Mouse (Mus musculus): ENCODE measurements around the gene Ano9. TPM values are rescaled to one million over a fixed set of nuclear protein-coding genes. Genes with fewer than 3 reads are reported as not detected.

The Ano9 gene
- polyA plus RNA-seq, 1 experiment from 2014 or later = 16.2 TPM

Other genes starting within 250 kb of the Ano9 start
- gene Psmd13, start 235.8 kb downstream of the Ano9 start, polyA plus RNA-seq (2015; fragmentation: Nextera tagmentation; extraction: Ambion mirVana) = 214 and 219 TPM in 2 replicates
- 25.7 and 28.7 TPM in 2 replicates for gene Sirt3, start 235.5 kb downstream of the Ano9 start, polyA plus RNA-seq (2015; fragmentation: Nextera tagmentation; extraction: Ambion mirVana)
- 0.76 and 2.6 TPM in 2 replicates for gene Cox8b, start 217.4 kb downstream of the Ano9 start, polyA plus RNA-seq (2015; fragmentation: Nextera tagmentation; extraction: Ambion mirVana)
- 9.9 and 13.8 TPM in 2 replicates for gene Nlrp6, start 196.9 kb downstream of the Ano9 start, polyA plus RNA-seq (2015; fragmentation: Nextera tagmentation; extraction: Ambion mirVana)
- gene Pgghg, start 176.4 kb downstream of the Ano9 start, polyA plus RNA-seq (2015; fragmentation: Nextera tagmentation; extraction: Ambion mirVana) = 21.2 and 23.5 TPM in 2 replicates
- 3.2 and 3.6 TPM in 2 replicates for gene Ifitm5, start 167.5 kb downstream of the Ano9 start, polyA plus RNA-seq (2015; fragmentation: Nextera tagmentation; extraction: Ambion mirVana)
- gene Gm45717, start 161.9 kb downstream of the Ano9 start, polyA plus RNA-seq (2015; fragmentation: Nextera tagmentation; extraction: Ambion mirVana) = 0.40 and 0.71 TPM in 2 replicates
- gene Ifitm2, start 161.8 kb downstream of the Ano9 start, polyA plus RNA-seq (2015; fragmentation: Nextera tagmentation; extraction: Ambion mirVana) = 1,181 and 1,379 TPM in 2 replicates
- 179 and 209 TPM in 2 replicates for gene Ifitm1, start 150.6 kb downstream of the Ano9 start, polyA plus RNA-seq (2015; fragmentation: Nextera tagmentation; extraction: Ambion mirVana)
- 368 and 413 TPM in 2 replicates for gene Ifitm3, start 107.0 kb downstream of the Ano9 start, polyA plus RNA-seq (2015; fragmentation: Nextera tagmentation; extraction: Ambion mirVana)
- 7.6 and 8.1 TPM in 2 replicates for gene Ifitm6, start 99.9 kb downstream of the Ano9 start, polyA plus RNA-seq (2015; fragmentation: Nextera tagmentation; extraction: Ambion mirVana)
- not detected in 2 replicates for gene Gm17387, start 88.7 kb downstream of the Ano9 start, polyA plus RNA-seq (2015; fragmentation: Nextera tagmentation; extraction: Ambion mirVana)
- 7.0 and 9.2 TPM in 2 replicates for gene B4galnt4, start 56.7 kb downstream of the Ano9 start, polyA plus RNA-seq (2015; fragmentation: Nextera tagmentation; extraction: Ambion mirVana)
- 38.4 and 47.2 TPM in 2 replicates for gene Pkp3, start 39.6 kb downstream of the Ano9 start, polyA plus RNA-seq (2015; fragmentation: Nextera tagmentation; extraction: Ambion mirVana)
- gene Sigirr, start 17.2 kb downstream of the Ano9 start, polyA plus RNA-seq (2015; fragmentation: Nextera tagmentation; extraction: Ambion mirVana) = 13.1 and 15.1 TPM in 2 replicates
- 58.6 and 60.7 TPM in 2 replicates for gene Ptdss2, start 4.6 kb upstream of the Ano9 start, polyA plus RNA-seq (2015; fragmentation: Nextera tagmentation; extraction: Ambion mirVana)
- gene Rnh1, start 55.1 kb upstream of the Ano9 start, polyA plus RNA-seq (2015; fragmentation: Nextera tagmentation; extraction: Ambion mirVana) = 206 and 215 TPM in 2 replicates
- 113 and 123 TPM in 2 replicates for gene Hras, start 76.2 kb upstream of the Ano9 start, polyA plus RNA-seq (2015; fragmentation: Nextera tagmentation; extraction: Ambion mirVana)
- 5.4 and 7.2 TPM in 2 replicates for gene Lrrc56, start 76.4 kb upstream of the Ano9 start, polyA plus RNA-seq (2015; fragmentation: Nextera tagmentation; extraction: Ambion mirVana)
- 2.8 and 2.9 TPM in 2 replicates for gene Lmntd2, start 96.3 kb upstream of the Ano9 start, polyA plus RNA-seq (2015; fragmentation: Nextera tagmentation; extraction: Ambion mirVana)
- gene Rassf7, start 98.1 kb upstream of the Ano9 start, polyA plus RNA-seq (2015; fragmentation: Nextera tagmentation; extraction: Ambion mirVana) = 67.7 and 73.3 TPM in 2 replicates
- 58.8 and 63.4 TPM in 2 replicates for gene Phrf1, start 111.0 kb upstream of the Ano9 start, polyA plus RNA-seq (2015; fragmentation: Nextera tagmentation; extraction: Ambion mirVana)
- 4.6 and 5.7 TPM in 2 replicates for gene Irf7, start 148.7 kb upstream of the Ano9 start, polyA plus RNA-seq (2015; fragmentation: Nextera tagmentation; extraction: Ambion mirVana)
- gene Cdhr5, start 159.0 kb upstream of the Ano9 start, polyA plus RNA-seq (2015; fragmentation: Nextera tagmentation; extraction: Ambion mirVana) = 14.5 and 18.4 TPM in 2 replicates
- gene Sct, start 161.3 kb upstream of the Ano9 start, polyA plus RNA-seq (2015; fragmentation: Nextera tagmentation; extraction: Ambion mirVana) = 44.2 and 48.8 TPM in 2 replicates
- 0.19 and 0.28 TPM in 2 replicates for gene Drd4, start 174.2 kb upstream of the Ano9 start, polyA plus RNA-seq (2015; fragmentation: Nextera tagmentation; extraction: Ambion mirVana)
- gene Deaf1, start 209.9 kb upstream of the Ano9 start, polyA plus RNA-seq (2015; fragmentation: Nextera tagmentation; extraction: Ambion mirVana) = 66.9 and 70.8 TPM in 2 replicates
- 39.3 and 40.6 TPM in 2 replicates for gene Tmem80, start 209.9 kb upstream of the Ano9 start, polyA plus RNA-seq (2015; fragmentation: Nextera tagmentation; extraction: Ambion mirVana)
- gene Eps8l2, start 221.1 kb upstream of the Ano9 start, polyA plus RNA-seq (2015; fragmentation: Nextera tagmentation; extraction: Ambion mirVana) = 59.6 and 59.7 TPM in 2 replicates

All from stomach, embryonic 15.5 days (tissue).